In the genomic region with DNA sequence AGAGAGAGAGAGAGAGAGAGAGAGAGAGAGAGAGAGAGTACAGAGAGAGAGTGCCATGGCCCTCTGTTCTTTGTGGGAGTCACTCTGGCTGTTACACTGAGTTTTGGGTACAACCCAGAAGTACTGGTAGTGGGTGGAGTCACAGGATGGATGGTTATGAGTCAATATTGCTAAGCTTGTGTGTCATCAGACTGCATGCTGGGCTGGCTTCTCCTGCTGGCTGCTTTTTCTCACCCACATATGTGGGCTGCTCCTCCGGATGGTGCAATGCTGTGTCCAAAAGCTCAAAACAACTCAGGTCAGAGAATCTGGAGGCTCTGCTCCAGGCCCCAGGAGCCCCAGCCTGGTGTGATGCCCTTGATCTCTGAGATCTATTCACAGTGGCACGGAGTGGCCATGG, we compare ENCODE assay signal across 9 mouse cellular contexts.
DNase-seq lines count a peak whose midpoint lies in the region; ATAC-seq and TF ChIP-seq lines count a peak whose summit lies in the region.
"Had no signal": no experiment of that assay in that cellular context is flagged by ENCODE, and none has a peak within 500 bp of the region (broad histone marks: within the 10 kb centered on the region; RNA-seq: fewer than 3 reads in every experiment).

No protein-coding gene starts in this region.

- H3K9me3 ChIP-seq in intestine, postnatal 0 days (ENCODE audit: control insufficient read depth): no peaks in the 10 kb centered on the region
- H3K9me3 ChIP-seq: embryonic facial prominence, embryonic 15.5 days had no signal

- H3K27me3 ChIP-seq in intestine, postnatal 0 days (replicated peaks; ENCODE audit: control insufficient read depth, insufficient read depth, low read length): no peaks in the 10 kb centered on the region
- H3K27me3 ChIP-seq: embryonic facial prominence, embryonic 15.5 days had no signal

- H3K27ac ChIP-seq in intestine, postnatal 0 days (ENCODE audit: low read depth, low read length): no peak overlapping the region
- H3K27ac ChIP-seq: embryonic facial prominence, embryonic 15.5 days had no signal

- WGBS in intestine, postnatal 0 days: 79% methylated on average over 2 of the region's 2 CpGs

- no peak overlapping the region for H3K4me2 ChIP-seq in intestine, postnatal 0 days (replicated peaks; ENCODE audit: low read depth)
- H3K4me2 ChIP-seq: embryonic facial prominence, embryonic 15.5 days had no signal

- no peak overlapping the region for H3K4me3 ChIP-seq in intestine, postnatal 0 days (ENCODE audit: low read depth, low read length)
- H3K4me3 ChIP-seq: embryonic facial prominence, embryonic 15.5 days had no signal

- H3K36me3 ChIP-seq in intestine, postnatal 0 days (ENCODE audit: control insufficient read depth, insufficient read depth): peaks cover 8% of the 10 kb centered on the region; the same call in 1 of the 2 replicates

- ATAC-seq in intestine, postnatal 0 days: no peak

- DNase-seq in adrenal gland, adult (ENCODE audit: inconsistent age in 2 of 2, low spot score in 1 of 2): peak; percentile 86 to 93
- DNase-seq in adrenal gland, adult 18-20 months (ENCODE audit: low spot score in 2 of 2): no peak
- peak; percentile 86 for DNase-seq in right cerebral cortex, adult 18-20 months
- DNase-seq in right cerebral cortex, postnatal 14 days: no peak
- peak; percentile 88 for DNase-seq in layer of hippocampus, adult 9-11 months
- DNase-seq in naive thymus-derived CD4-positive, alpha-beta T cell, adult 2 months (ENCODE audit: low read depth): peak; percentile 66
- no peak for DNase-seq in spleen, postnatal 10 days (ENCODE audit: low spot score in 2 of 2)

- no peak for TF ChIP-seq CTCF in intestine, postnatal 0 days (IDR thresholded peaks at IDR 0.05; ENCODE audit: low read depth)

- peaks cover 14% of the 10 kb centered on the region for H3K4me1 ChIP-seq in intestine, postnatal 0 days (replicated peaks; ENCODE audit: control insufficient read depth, insufficient read depth, low read length)

- H3K9ac ChIP-seq in intestine, postnatal 0 days (ENCODE audit: low read depth, low read length): no peak overlapping the region
- H3K9ac ChIP-seq: embryonic facial prominence, embryonic 15.5 days had no signal

Comparison
In these comparisons a context has a peak if more than half of its experiments do, and no peak if none do; other contexts are left out.
1. DNase-seq: peak in adrenal gland, adult (2 of 2), right cerebral cortex, adult 18-20 months (single experiment), layer of hippocampus, adult 9-11 months (single experiment) and naive thymus-derived CD4-positive, alpha-beta T cell, adult 2 months (single experiment); none in adrenal gland, adult 18-20 months (0 of 2), right cerebral cortex, postnatal 14 days (single experiment) and spleen, postnatal 10 days (0 of 2).